ENCODE assay signal across 8 mouse cellular contexts in genomic region chr11:102137625-102138446, GRCm38 (mm10). TPM values are rescaled to one million over a fixed set of nuclear protein-coding genes. Genes with fewer than 3 reads are reported as not detected.
DNase-seq lines count a peak whose midpoint lies in the region; ATAC-seq lines count a peak whose summit lies in the region.

No protein-coding gene starts in this region.

- H3K27ac ChIP-seq in heart, embryonic 14.5 days (replicated peaks in 1 of 2; ENCODE audit: control insufficient read depth in 1 of 2, insufficient read depth in 1 of 2, low read depth in 2 of 2, low read length in 2 of 2): no peak overlapping the region
- no peak overlapping the region for H3K27ac ChIP-seq in embryonic facial prominence, embryonic 14.5 days (replicated peaks; ENCODE audit: low read depth, low read length)
- H3K27ac ChIP-seq in limb, embryonic 10.5 days: no peak overlapping the region

- H3K9me3 ChIP-seq in heart, embryonic 14.5 days (ENCODE audit: control insufficient read depth, low read length): no peaks in the 10 kb centered on the region
- no peaks in the 10 kb centered on the region for H3K9me3 ChIP-seq in embryonic facial prominence, embryonic 14.5 days (ENCODE audit: control insufficient read depth, low read length)
- no peaks in the 10 kb centered on the region for H3K9me3 ChIP-seq in limb, embryonic 10.5 days (replicated peaks)

- ATAC-seq in heart, embryonic 14.5 days (ENCODE audit: insufficient number of reproducible peaks, insufficient read depth, low FRiP score, low read depth): no peak
- ATAC-seq in embryonic facial prominence, embryonic 14.5 days (ENCODE audit: low read depth): peak; percentile 24; the same call in 1 of the 2 replicates

- no peaks in the 10 kb centered on the region for H3K36me3 ChIP-seq in heart, embryonic 14.5 days (ENCODE audit: control insufficient read depth, insufficient read depth, low read length)
- H3K36me3 ChIP-seq in embryonic facial prominence, embryonic 14.5 days (ENCODE audit: control insufficient read depth, insufficient read depth, low read length): no peaks in the 10 kb centered on the region
- H3K36me3 ChIP-seq in limb, embryonic 10.5 days: no peaks in the 10 kb centered on the region

- H3K4me3 ChIP-seq in heart, embryonic 14.5 days (ENCODE audit: control insufficient read depth in 1 of 2, insufficient read depth in 1 of 2, low read depth in 1 of 2, low read length in 2 of 2): peak overlapping the region; percentile 18 to 24
- peak overlapping the region; percentile 29 for H3K4me3 ChIP-seq in embryonic facial prominence, embryonic 14.5 days (ENCODE audit: low read depth, low read length)
- peak overlapping the region; percentile 41 for H3K4me3 ChIP-seq in limb, embryonic 10.5 days

- no peak for DNase-seq in heart, adult 8-10 months (ENCODE audit: low spot score)
- DNase-seq in embryonic facial prominence, embryonic 14.5 days (ENCODE audit: low spot score): no peak
- DNase-seq in limb, embryonic 10.5 days (ENCODE audit: low spot score): no peak
- peak; percentile 22 for DNase-seq in naive thymus-derived CD4-positive, alpha-beta T cell, adult 2 months (ENCODE audit: low read depth)
- DNase-seq in urinary bladder, postnatal 10 days (ENCODE audit: low spot score): no peak
- DNase-seq in thymus, postnatal 4 days: no peak
- no peak for DNase-seq in urinary bladder, adult 18-20 months (ENCODE audit: low spot score in 2 of 2)

- WGBS in heart, embryonic 14.5 days: 42% methylated on average over 13 of the region's 13 CpGs
- WGBS in embryonic facial prominence, embryonic 14.5 days: 43% methylated on average over 13 of the region's 13 CpGs
- 51% methylated on average over 13 of the region's 13 CpGs for WGBS in limb, embryonic 10.5 days

- peaks cover 0 to 3% of the 10 kb centered on the region in 2 experiments; a peak in 1 of 4 replicates for H3K4me1 ChIP-seq in heart, embryonic 14.5 days (ENCODE audit: control insufficient read depth in 2 of 2, insufficient read depth in 2 of 2, low read length in 2 of 2)
- H3K4me1 ChIP-seq in embryonic facial prominence, embryonic 14.5 days (ENCODE audit: control insufficient read depth, insufficient read depth, low read length): peaks cover 4% of the 10 kb centered on the region; the same call in 1 of the 2 replicates
- H3K4me1 ChIP-seq in limb, embryonic 10.5 days: peaks cover 14% of the 10 kb centered on the region

- H3K9ac ChIP-seq in heart, embryonic 14.5 days (ENCODE audit: low read length): 0 out of 2 replicates have a peak overlapping the region, but pooled peaks have one; percentile 53
- H3K9ac ChIP-seq in embryonic facial prominence, embryonic 14.5 days (ENCODE audit: low read depth, low read length): peak overlapping the region; percentile 51

- peaks cover 8% of the 10 kb centered on the region; the same call in 1 of the 2 replicates for H3K27me3 ChIP-seq in heart, embryonic 14.5 days (ENCODE audit: control insufficient read depth, insufficient read depth, low read length)
- H3K27me3 ChIP-seq in embryonic facial prominence, embryonic 14.5 days (replicated peaks; ENCODE audit: control insufficient read depth, insufficient read depth, low read length): no peaks in the 10 kb centered on the region
- H3K27me3 ChIP-seq in limb, embryonic 10.5 days (ENCODE audit: low read depth, poor library complexity, severe bottlenecking): peaks cover 50% of the 10 kb centered on the region

- H3K4me2 ChIP-seq in heart, embryonic 14.5 days (ENCODE audit: low read length): peak overlapping the region; percentile 60
- H3K4me2 ChIP-seq in embryonic facial prominence, embryonic 14.5 days (ENCODE audit: low read depth, low read length): peak overlapping the region; percentile 61

RNA-seq across cellular contexts. Expression of gene Nags, which starts 7.5 kb away (rescaled TPM):
- not detected in 2 replicates for polyA plus RNA-seq in heart, embryonic 14.5 days (2014; fragmentation: Nextera tagmentation; extraction: Ambion mirVana)
- total RNA-seq in heart, adult 8-10 months (2022): under 1 TPM; 0.14 to 0.30 (median 0.22) TPM
- polyA plus RNA-seq in embryonic facial prominence, embryonic 14.5 days (2014; fragmentation: Nextera tagmentation; extraction: Ambion mirVana): 0.28 and 0.49 TPM in 2 replicates
- polyA plus RNA-seq in limb, embryonic 10.5 days (2016; fragmentation: Nextera tagmentation; extraction: Ambion mirVana): 0.09 and 0.20 TPM in 2 replicates

RNA-seq across cellular contexts. Expression of gene Tmem101, which starts 18.4 kb away (rescaled TPM):
- 28.2 and 34.1 TPM in 2 replicates for polyA plus RNA-seq in heart, embryonic 14.5 days (2014; fragmentation: Nextera tagmentation; extraction: Ambion mirVana)
- 10 to 100 TPM; 12.7 to 15.5 (median 14.9) TPM for total RNA-seq in heart, adult 8-10 months (2022)
- 30.0 and 31.1 TPM in 2 replicates for polyA plus RNA-seq in embryonic facial prominence, embryonic 14.5 days (2014; fragmentation: Nextera tagmentation; extraction: Ambion mirVana)
- polyA plus RNA-seq in limb, embryonic 10.5 days (2016; fragmentation: Nextera tagmentation; extraction: Ambion mirVana): 34.0 and 39.6 TPM in 2 replicates

RNA-seq across cellular contexts. Expression of gene Pyy, which starts 30.2 kb away (rescaled TPM):
- not detected in 2 replicates for polyA plus RNA-seq in heart, embryonic 14.5 days (2014; fragmentation: Nextera tagmentation; extraction: Ambion mirVana)
- total RNA-seq in heart, adult 8-10 months (2022): not detected
- 0.58 and 0.90 TPM in 2 replicates for polyA plus RNA-seq in embryonic facial prominence, embryonic 14.5 days (2014; fragmentation: Nextera tagmentation; extraction: Ambion mirVana)
- not detected in 2 replicates for polyA plus RNA-seq in limb, embryonic 10.5 days (2016; fragmentation: Nextera tagmentation; extraction: Ambion mirVana)

RNA-seq across cellular contexts. Expression of gene Ppy, which starts 36.7 kb away (rescaled TPM):
- not detected in 2 replicates for polyA plus RNA-seq in heart, embryonic 14.5 days (2014; fragmentation: Nextera tagmentation; extraction: Ambion mirVana)
- not detected for total RNA-seq in heart, adult 8-10 months (2022)
- not detected in 2 replicates for polyA plus RNA-seq in embryonic facial prominence, embryonic 14.5 days (2014; fragmentation: Nextera tagmentation; extraction: Ambion mirVana)
- not detected in 2 replicates for polyA plus RNA-seq in limb, embryonic 10.5 days (2016; fragmentation: Nextera tagmentation; extraction: Ambion mirVana)

RNA-seq across cellular contexts. Expression of gene Lsm12, which starts 47.3 kb away (rescaled TPM):
- 60.3 and 62.1 TPM in 2 replicates for polyA plus RNA-seq in heart, embryonic 14.5 days (2014; fragmentation: Nextera tagmentation; extraction: Ambion mirVana)
- 10 to 100 TPM; 45.4 to 51.9 (median 48.8) TPM for total RNA-seq in heart, adult 8-10 months (2022)
- 92.9 and 98.4 TPM in 2 replicates for polyA plus RNA-seq in embryonic facial prominence, embryonic 14.5 days (2014; fragmentation: Nextera tagmentation; extraction: Ambion mirVana)
- 125 and 146 TPM in 2 replicates for polyA plus RNA-seq in limb, embryonic 10.5 days (2016; fragmentation: Nextera tagmentation; extraction: Ambion mirVana)
